Mouse (Mus musculus) erythroblast, embryonic 14.5 days (primary cell): ENCODE results near the gene Pawr. TPM values are rescaled to one million over a fixed set of nuclear protein-coding genes. Genes with fewer than 3 reads are reported as not detected.

Experiments used
- H3K27me3 ChIP-seq: 2 replicates; pipeline ENCODE4 v1.6.1; 2012; ENCODE audit warnings: inconsistent platforms; ENCODE audit not compliant: control insufficient read depth
- H3K36me3 ChIP-seq: 2 replicates; pipeline ENCODE4 v1.6.1; 2012; ENCODE audit warnings: mild to moderate bottlenecking, inconsistent platforms; ENCODE audit not compliant: control insufficient read depth
- H3K4me1 ChIP-seq: 2 replicates; pipeline ENCODE4 v1.6.1; 2012; ENCODE audit warnings: inconsistent platforms; ENCODE audit not compliant: control insufficient read depth
- H3K4me3 ChIP-seq: replicated peaks from 2 replicates; pipeline ENCODE3; 2012; ENCODE audit warnings: moderate library complexity, mild to moderate bottlenecking, inconsistent platforms
- H3K9me3 ChIP-seq: 2 replicates; pipeline ENCODE4 v1.6.1; 2012; ENCODE audit warnings: low read length, inconsistent platforms, mixed read lengths; ENCODE audit not compliant: control insufficient read depth
- GATA1 ChIP-seq: IDR thresholded peaks from 2 replicates; pipeline ENCODE4 v1.6.1; 2012; ENCODE audit warnings: low read length, inconsistent platforms, mixed read lengths
- TAL1 ChIP-seq: IDR thresholded peaks from 3 replicates; pipeline ENCODE4 v1.6.1; 2012; ENCODE audit warnings: low read length, inconsistent platforms, mixed read lengths
- polyA plus RNA-seq: library from polyadenylated mRNA; stranded (reverse); fragments of >175 nt; gene quantifications from 2 replicates; pipeline ENCODE4 v1.2.3, GENCODE M21; 2012

Gene Pawr
- 0.75 and 1.3 TPM in 2 replicates for polyA plus RNA-seq

DNA sequence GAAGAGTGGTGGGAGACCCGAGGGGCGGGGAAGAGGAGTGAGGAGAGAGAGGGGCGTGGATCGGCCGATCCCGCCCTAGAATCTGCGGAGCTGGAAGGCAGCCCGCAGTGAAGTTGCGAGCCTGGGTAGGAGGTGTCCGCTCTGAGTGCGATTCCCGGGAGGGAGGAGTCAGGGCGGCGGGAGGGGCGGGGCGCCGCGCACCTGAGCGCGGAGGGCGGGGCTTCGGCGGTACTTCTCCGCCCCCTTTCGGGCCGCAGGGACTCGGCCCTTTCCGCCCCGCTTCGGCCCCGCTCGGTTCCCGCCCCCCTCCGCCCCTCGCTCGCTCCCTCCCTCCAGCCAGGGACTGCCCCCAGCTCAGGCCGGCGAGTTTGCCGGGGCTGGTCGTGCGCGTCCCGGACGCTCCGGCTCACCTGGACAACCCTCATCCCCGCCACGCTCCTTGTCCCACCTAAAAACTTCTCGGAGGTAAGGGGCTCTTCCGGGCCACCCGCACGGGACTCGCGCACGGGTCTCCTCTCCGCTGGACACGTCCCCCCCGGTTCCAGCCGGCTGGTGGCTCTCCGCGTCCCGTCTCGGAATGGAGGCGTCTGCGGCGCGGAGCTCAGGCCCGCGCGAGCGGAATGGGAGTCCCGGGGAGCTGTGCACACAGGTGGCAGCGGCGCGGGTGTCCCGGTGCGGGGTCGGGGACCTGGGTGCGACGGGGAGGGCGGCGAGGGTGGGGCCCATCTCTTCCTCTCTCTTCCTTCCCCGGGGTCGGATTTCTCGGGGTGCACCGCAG lies at the start of gene Pawr:
Pawr (plus strand) TSS at position 338 of the 778 bp plus-strand sequence.
- peaks cover 27% of the 10 kb centered on the region for H3K27me3 ChIP-seq
- TF ChIP-seq TAL1: no peak
- TF ChIP-seq GATA1: no peak
- peak within 1 kb of the TSS; percentile 84 for H3K4me3 ChIP-seq
- peaks cover 15% of the 10 kb centered on the region for H3K36me3 ChIP-seq
- peaks cover 46% of the 10 kb centered on the region for H3K4me1 ChIP-seq
- no peaks in the 10 kb centered on the region for H3K9me3 ChIP-seq

DNA sequence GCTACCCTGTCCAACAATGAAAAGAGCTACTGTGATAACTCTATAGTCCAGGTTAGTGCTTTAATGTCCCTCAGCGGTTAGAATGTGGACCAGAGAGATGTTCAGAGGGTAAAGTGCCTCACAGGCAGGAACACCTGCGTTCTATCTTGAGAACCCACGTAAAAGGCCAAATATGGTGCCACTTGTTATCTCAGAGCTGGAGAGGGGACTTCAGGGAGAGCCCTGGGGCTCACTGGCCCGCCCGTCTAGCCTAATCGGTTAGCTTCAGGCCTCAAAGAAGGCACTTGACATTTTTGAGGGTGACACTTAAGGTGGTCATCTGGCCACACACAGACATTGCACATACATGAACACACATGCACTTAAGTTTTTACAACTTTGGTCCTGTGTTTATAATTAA lies 49.6 kb upstream of the Pawr start:
- Histone ChIP-seq H3K4me1 (peaks cover 6% of the 10 kb centered on the region), H3K9me3 (no peaks in the 10 kb centered on the region), H3K4me3 (no peak overlapping the region), H3K27me3 (no peaks in the 10 kb centered on the region), H3K36me3 (peaks cover 40% of the 10 kb centered on the region)
- TF ChIP-seq TAL1: no peak

- Histone ChIP-seq H3K36me3 (peaks cover 31% of the 10 kb centered on the region), H3K27me3 (no peaks in the 10 kb centered on the region), H3K4me3 (no peak overlapping the region), H3K4me1 (peaks cover 6% of the 10 kb centered on the region), H3K9me3 (no peaks in the 10 kb centered on the region)
- TF ChIP-seq GATA1 (no peak), TAL1 (no peak)
These were observed 48.5 kb upstream of the Pawr start for GRCm38 (mm10) chr10:108283418-108283817.

GRCm38 (mm10) chr10:108283837-108284236 lies 48.1 kb upstream of the Pawr start:
- no peak overlapping the region for H3K4me3 ChIP-seq
- peaks cover 27% of the 10 kb centered on the region for H3K36me3 ChIP-seq
- no peaks in the 10 kb centered on the region for H3K9me3 ChIP-seq
- TF ChIP-seq GATA1 (no peak), TAL1 (no peak)
- H3K27me3 ChIP-seq: no peaks in the 10 kb centered on the region
- peaks cover 6% of the 10 kb centered on the region for H3K4me1 ChIP-seq

DNA sequence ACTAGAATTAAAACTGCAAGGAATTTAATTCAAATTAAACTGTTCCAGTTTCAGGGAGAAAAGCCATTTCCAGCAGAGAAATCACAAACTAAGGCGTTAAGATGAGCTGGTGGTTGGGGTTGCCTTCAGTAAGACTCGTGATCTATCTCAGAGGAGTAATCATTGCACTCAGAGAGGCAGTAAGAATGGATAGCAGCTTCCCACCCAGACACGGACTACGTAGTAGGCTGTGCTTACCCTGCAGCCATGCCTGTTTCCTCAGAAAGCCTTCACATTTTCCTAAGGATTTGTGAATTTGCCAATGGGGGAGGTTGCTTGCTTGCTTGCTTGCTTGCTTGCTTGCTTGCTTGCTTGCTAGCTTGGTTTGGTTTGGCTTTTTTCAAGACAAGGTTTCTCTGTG lies 47.5 kb upstream of the Pawr start:
- Histone ChIP-seq H3K9me3 (no peaks in the 10 kb centered on the region), H3K36me3 (peaks cover 24% of the 10 kb centered on the region), H3K4me3 (no peak overlapping the region), H3K27me3 (no peaks in the 10 kb centered on the region), H3K4me1 (peaks cover 6% of the 10 kb centered on the region)
- TF ChIP-seq TAL1 (no peak), GATA1 (no peak)

DNA sequence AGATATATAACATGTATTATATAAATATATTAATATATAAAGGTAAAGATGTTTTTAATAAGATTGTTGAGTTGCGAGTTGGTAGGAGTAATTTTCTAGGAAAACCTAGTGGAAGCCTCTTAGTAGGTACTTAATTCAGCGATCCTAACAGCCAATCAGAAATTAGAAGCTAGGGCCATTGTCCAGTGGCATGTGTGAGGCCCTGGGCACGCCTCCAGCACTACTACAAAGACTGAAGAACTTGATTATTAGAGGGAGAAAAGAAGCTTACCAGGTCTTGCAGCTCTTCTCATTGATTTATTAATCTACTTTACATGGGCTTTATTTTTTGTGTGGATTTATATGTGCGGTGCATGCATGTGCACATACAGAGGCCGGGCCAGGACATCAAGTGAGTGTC lies 46.9 kb upstream of the Pawr start:
- TF ChIP-seq TAL1 (no peak), GATA1 (no peak)
- H3K9me3 ChIP-seq: no peaks in the 10 kb centered on the region
- H3K4me3 ChIP-seq: no peak overlapping the region
- peaks cover 20% of the 10 kb centered on the region for H3K36me3 ChIP-seq
- no peaks in the 10 kb centered on the region for H3K27me3 ChIP-seq
- peaks cover 6% of the 10 kb centered on the region for H3K4me1 ChIP-seq

- TF ChIP-seq GATA1 (no peak), TAL1 (no peak)
- peaks cover 6% of the 10 kb centered on the region for H3K4me1 ChIP-seq
- H3K4me3 ChIP-seq: no peak overlapping the region
- peaks cover 12% of the 10 kb centered on the region for H3K36me3 ChIP-seq
- H3K9me3 ChIP-seq: no peaks in the 10 kb centered on the region
- no peaks in the 10 kb centered on the region for H3K27me3 ChIP-seq
These were observed 45.1 kb upstream of the Pawr start for GRCm38 (mm10) chr10:108286658-108287437.

DNA sequence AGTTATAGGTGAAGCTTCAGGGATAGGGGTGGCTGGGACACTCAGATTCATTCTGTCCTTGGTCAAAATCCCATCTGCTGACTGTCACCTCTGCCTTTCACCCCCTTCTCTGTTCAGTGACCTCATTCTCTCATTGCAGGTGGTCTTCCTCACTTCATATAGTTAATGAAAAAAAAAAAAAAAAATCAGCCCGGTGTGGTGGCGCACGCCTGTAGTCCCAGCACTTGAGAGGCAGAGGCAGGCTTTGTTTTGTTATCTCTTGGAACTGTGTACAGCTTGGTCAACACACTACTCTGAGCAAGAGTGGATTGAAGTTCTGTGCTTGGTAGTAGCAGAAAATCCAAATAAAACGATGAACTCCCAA lies 44.5 kb upstream of the Pawr start:
- Histone ChIP-seq H3K9me3 (no peaks in the 10 kb centered on the region), H3K4me3 (no peak overlapping the region), H3K27me3 (no peaks in the 10 kb centered on the region), H3K36me3 (peaks cover 7% of the 10 kb centered on the region), H3K4me1 (peaks cover under 1% of the 10 kb centered on the region)
- TF ChIP-seq TAL1 (no peak), GATA1 (no peak)

DNA sequence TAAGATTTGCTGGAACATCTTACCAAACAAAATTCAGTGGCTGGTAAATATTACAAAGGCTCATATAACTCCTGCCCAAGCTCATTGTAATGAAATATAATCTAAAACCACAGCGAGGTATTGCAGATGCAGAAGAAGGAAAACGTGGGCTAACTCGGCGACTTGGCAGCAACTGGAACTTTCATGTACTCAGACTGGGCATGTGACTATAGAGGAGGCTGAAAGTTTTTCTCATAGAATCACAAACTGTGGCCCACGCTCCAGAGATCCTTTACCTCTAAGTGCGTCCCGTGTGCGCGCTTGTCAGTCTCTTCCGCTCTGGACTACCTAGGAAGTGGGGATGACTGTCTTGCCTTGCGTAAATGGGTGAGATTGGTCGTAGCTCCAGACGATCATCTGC lies 41.9 kb upstream of the Pawr start:
- Histone ChIP-seq H3K9me3 (no peaks in the 10 kb centered on the region), H3K36me3 (no peaks in the 10 kb centered on the region), H3K4me1 (no peaks in the 10 kb centered on the region), H3K4me3 (no peak overlapping the region), H3K27me3 (no peaks in the 10 kb centered on the region)
- TF ChIP-seq GATA1: no peak
- no peak for TF ChIP-seq TAL1
